Mouse (Mus musculus) kidney, adult 11 months (tissue): ENCODE measurements at regions not wholly inside any gene's neighbourhood (a gene's known extent, or its start where the extent isn't known, plus 50 kb on each side); places are given as distances from the start of the nearest gene placed in this dataset.

ENCODE experiments used
- DNase-seq: peaks from one replicate; pipeline ENCODE4 v3.0.0; 2022

GRCm38 (mm10) chr10:60888541-60888940 lies 57.2 kb upstream of the Unc5b start:
- peak; percentile 46 for DNase-seq

GRCm38 (mm10) chr10:60885348-60886275 lies 54.2 kb upstream of the Unc5b start:
- no peak for DNase-seq

DNA sequence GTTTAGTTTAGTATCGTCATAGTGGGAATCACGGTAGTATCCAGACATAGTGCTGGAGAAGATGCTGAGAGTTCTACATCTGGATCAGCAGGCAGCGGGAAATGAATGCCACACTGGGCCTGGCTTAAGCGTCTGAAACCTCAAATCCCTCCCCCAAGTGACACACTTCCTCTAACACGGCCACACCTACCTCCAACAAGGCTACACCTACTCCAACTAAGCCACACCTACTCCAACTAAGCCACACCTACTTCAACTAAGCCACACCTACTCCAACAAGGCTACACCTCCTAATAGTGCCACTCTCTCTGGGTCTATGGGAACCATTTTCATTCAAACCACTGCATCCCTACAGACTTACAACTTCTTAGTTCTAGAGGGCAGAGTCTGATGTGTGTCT lies 53.4 kb upstream of the Unc5b start:
- DNase-seq = no peak
